Mouse (Mus musculus): ENCODE results near the gene Bhlha15. TPM values are rescaled to one million over a fixed set of nuclear protein-coding genes. Genes with fewer than 3 reads are reported as not detected.

Bhlha15 gene
- total and polyA plus RNA-seq, 3 experiments: 4.1 to 4.3 TPM; not detected in 1

DNA sequence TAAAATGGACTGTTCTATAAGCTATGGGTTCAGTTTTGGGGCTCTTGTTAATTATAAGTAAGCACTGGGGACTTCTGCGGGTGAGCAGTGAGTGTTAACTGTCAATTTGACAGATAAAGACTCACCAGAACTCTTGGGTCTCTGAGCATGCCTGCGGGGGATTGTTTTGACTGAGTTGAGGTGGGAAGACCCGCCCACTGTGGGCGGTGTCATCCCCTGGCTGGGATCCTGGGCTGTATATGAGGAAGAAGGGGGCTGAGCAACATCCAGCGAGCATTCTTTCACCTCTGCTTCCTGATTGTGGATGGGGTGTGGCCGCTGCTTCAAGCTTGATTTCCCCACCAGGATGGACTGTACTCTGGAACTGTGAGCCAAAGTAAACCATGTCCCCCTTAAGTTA, 44.1 kb downstream of the Bhlha15 start (continued):
- TF ChIP-seq MYC (IDR thresholded peaks at IDR 0.05; ENCODE audit: low read depth, low read length): no peak

DNA sequence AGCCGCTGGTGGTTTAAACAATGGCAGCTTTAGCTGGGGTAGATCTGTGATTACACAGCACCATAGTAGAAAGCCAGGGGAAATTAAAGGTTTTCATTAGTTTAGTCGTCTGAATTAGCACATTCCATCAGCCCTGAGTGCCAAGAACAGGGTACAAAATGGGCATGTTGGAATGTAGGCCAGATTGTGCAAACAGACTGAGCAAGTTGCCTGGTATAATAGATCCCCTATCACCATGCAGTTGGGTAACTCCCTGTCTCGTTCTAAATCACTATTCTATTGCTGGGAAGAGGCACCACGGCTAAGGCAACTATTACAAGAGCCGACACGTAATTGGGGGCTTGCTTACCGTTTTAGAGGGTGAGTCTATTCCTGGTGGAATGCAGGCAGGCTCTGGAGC, 44.6 kb downstream of the Bhlha15 start:
- DNase-seq (ENCODE audit: low read depth, low spot score): no peak
- Histone ChIP-seq H3K79me2 (ENCODE audit: control insufficient read depth, insufficient read depth, low read length, poor library complexity) (no peaks in the 10 kb centered on the region), H3K9ac (ENCODE audit: control insufficient read depth, low read depth, low read length, poor library complexity, severe bottlenecking) (no peak overlapping the region), H3K9me3 (replicated peaks; ENCODE audit: insufficient read depth, low read length) (no peaks in the 10 kb centered on the region), H3K36me3 (ENCODE audit: control insufficient read depth in 1 of 2, insufficient read depth in 2 of 2, low read length in 2 of 2) (peaks cover 0 to 7% of the 10 kb centered on the region in 2 experiments; a peak in 2 of 4 replicates), H3K4me3 (ENCODE audit: control insufficient read depth in 1 of 2, insufficient read depth in 1 of 2, low read depth in 2 of 2, low read length in 2 of 2) (peak overlapping the region; percentile 3 to 56; a peak in 3 of 4 replicates), H3K4me1 (ENCODE audit: control insufficient read depth in 1 of 2, insufficient read depth in 2 of 2, low read length in 2 of 2) (peaks cover 0 to 15% of the 10 kb centered on the region in 2 experiments; a peak in 2 of 4 replicates), H3K27ac (ENCODE audit: control insufficient read depth, low read depth, low read length) (no peak overlapping the region), H3K27me3 (ENCODE audit: control insufficient read depth in 1 of 2, insufficient read depth in 2 of 2, low read length in 2 of 2) (no peaks in the 10 kb centered on the region)
- TF ChIP-seq TCF12 (IDR thresholded peaks at IDR 0.05; ENCODE audit: low read depth, low read length): no peak
- TF ChIP-seq E2F4 (IDR thresholded peaks at IDR 0.05; ENCODE audit: borderline replicate concordance, low read depth, low read length): no peak
- no peak for TF ChIP-seq JUND (IDR thresholded peaks at IDR 0.05; ENCODE audit: low read depth, low read length)
- TF ChIP-seq GATA1 (IDR thresholded peaks at IDR 0.05; ENCODE audit: low read depth, low read length): no peak
- TF ChIP-seq RAD21 (IDR thresholded peaks at IDR 0.05; ENCODE audit: low read depth, low read length): no peak
- no peak for TF ChIP-seq MAX (IDR thresholded peaks at IDR 0.05; ENCODE audit: low read length)
- TF ChIP-seq ZC3H11A (IDR thresholded peaks at IDR 0.05; ENCODE audit: low read depth, low read length): no peak
- no peak for TF ChIP-seq HCFC1 (IDR thresholded peaks at IDR 0.05; ENCODE audit: low read depth, low read length)
- no peak for TF ChIP-seq UBTF (IDR thresholded peaks at IDR 0.05; ENCODE audit: borderline replicate concordance, insufficient read depth, low read depth, low read length)
- no peak for TF ChIP-seq GABPA (IDR thresholded peaks at IDR 0.05; ENCODE audit: low read depth, low read length)
- no peak for TF ChIP-seq MAZ (IDR thresholded peaks at IDR 0.05; ENCODE audit: low read depth, low read length)
- no peak for TF ChIP-seq KAT2A (conservative IDR thresholded peaks at IDR 0.05; ENCODE audit: low read depth, low read length)
- no peak for TF ChIP-seq NRF1 (IDR thresholded peaks at IDR 0.05; ENCODE audit: insufficient read depth, low read depth, low read length, poor library complexity, severe bottlenecking)

- Histone ChIP-seq H3K9me3 (replicated peaks; ENCODE audit: insufficient read depth, low read length) (no peaks in the 10 kb centered on the region), H3K4me1 (ENCODE audit: control insufficient read depth in 1 of 2, insufficient read depth in 2 of 2, low read length in 2 of 2) (peaks cover 0 to 20% of the 10 kb centered on the region in 2 experiments; a peak in 2 of 4 replicates), H3K4me3 (ENCODE audit: control insufficient read depth in 1 of 2, insufficient read depth in 1 of 2, low read depth in 2 of 2, low read length in 2 of 2) (no peak overlapping the region), H3K36me3 (ENCODE audit: control insufficient read depth in 1 of 2, insufficient read depth in 2 of 2, low read length in 2 of 2) (peaks cover 0 to 7% of the 10 kb centered on the region in 2 experiments; a peak in 2 of 4 replicates), H3K79me2 (ENCODE audit: control insufficient read depth, insufficient read depth, low read length, poor library complexity) (no peaks in the 10 kb centered on the region), H3K9ac (ENCODE audit: control insufficient read depth, low read depth, low read length, poor library complexity, severe bottlenecking) (no peak overlapping the region), H3K27ac (ENCODE audit: control insufficient read depth, low read depth, low read length) (no peak overlapping the region), H3K27me3 (ENCODE audit: control insufficient read depth in 1 of 2, insufficient read depth in 2 of 2, low read length in 2 of 2) (no peaks in the 10 kb centered on the region)
- DNase-seq (ENCODE audit: low read depth, low spot score): no peak
- TF ChIP-seq SMC3 (IDR thresholded peaks at IDR 0.05; ENCODE audit: low read depth, low read length): no peak
- no peak for TF ChIP-seq TAL1 (IDR thresholded peaks at IDR 0.05; ENCODE audit: low read length)
- no peak for TF ChIP-seq MAFK (IDR thresholded peaks at IDR 0.05; ENCODE audit: borderline replicate concordance, low read depth, low read length)
- peak; percentile 85 for TF ChIP-seq ZNF384 (IDR thresholded peaks at IDR 0.05; ENCODE audit: low read depth, low read length)
- TF ChIP-seq CHD1 (IDR thresholded peaks at IDR 0.05; ENCODE audit: low read depth, low read length): no peak
- TF ChIP-seq MYB (IDR thresholded peaks at IDR 0.05; ENCODE audit: low read depth, low read length): no peak
- no peak for TF ChIP-seq JUND (IDR thresholded peaks at IDR 0.05; ENCODE audit: low read depth, low read length)
- TF ChIP-seq GATA1 (IDR thresholded peaks at IDR 0.05; ENCODE audit: low read depth, low read length): 0 out of 2 replicates have a peak, but pooled peaks have one; percentile 13
- TF ChIP-seq MXI1 (IDR thresholded peaks at IDR 0.05; ENCODE audit: low read depth, low read length): no peak
Measured at GRCm38 (mm10) chr5:144238969-144239368, 48.9 kb downstream of the Bhlha15 start.

Data from MEL (cell line).